Comparison of ENCODE assay signal across 9 mouse cellular contexts in the genomic region with DNA sequence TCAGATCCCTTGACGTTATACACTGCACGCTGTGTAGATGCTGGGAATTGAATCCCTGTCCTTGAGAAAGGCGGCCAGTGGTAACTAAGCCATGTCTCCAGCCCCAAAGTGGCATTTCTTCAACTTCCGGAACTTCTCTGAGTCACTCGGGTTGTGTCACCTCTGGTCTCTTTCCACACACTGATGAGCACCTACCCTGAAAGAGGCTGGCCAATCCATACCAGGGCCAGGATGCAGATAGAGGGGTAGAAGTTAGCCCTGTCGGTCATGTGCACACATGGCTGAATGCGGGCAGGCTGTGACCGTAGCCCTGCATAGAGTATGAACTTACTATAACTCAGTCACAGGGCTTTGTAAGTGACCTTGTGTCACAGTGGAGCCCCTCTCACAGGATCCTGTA. TPM values are rescaled to one million over a fixed set of nuclear protein-coding genes. Genes with fewer than 3 reads are reported as not detected.
DNase-seq lines count a peak whose midpoint lies in the region; ATAC-seq and TF ChIP-seq lines count a peak whose summit lies in the region.
"Had no signal": no experiment of that assay in that cellular context is flagged by ENCODE, and none has a peak within 500 bp of the region (broad histone marks: within the 10 kb centered on the region; RNA-seq: fewer than 3 reads in every experiment).

No protein-coding gene starts in this region.

- H3K36me3 ChIP-seq in liver, embryonic 15.5 days (replicated peaks) = no peaks in the 10 kb centered on the region
- H3K36me3 ChIP-seq in stomach, embryonic 16.5 days (ENCODE audit: control insufficient read depth, insufficient read depth, low read length) = no peaks in the 10 kb centered on the region
- H3K36me3 ChIP-seq: embryonic facial prominence, embryonic 13.5 days had no signal

- no peak overlapping the region for H3K4me3 ChIP-seq in lung, adult 2 months (replicated peaks; ENCODE audit: extremely low read depth, low read depth, low read length)
- H3K4me3 ChIP-seq in bone marrow, adult 2 months (replicated peaks; ENCODE audit: control insufficient read depth, low read depth, low read length) = peak overlapping the region; percentile 59
- no peak overlapping the region for H3K4me3 ChIP-seq in liver, embryonic 15.5 days (replicated peaks)
- no peak overlapping the region for H3K4me3 ChIP-seq in stomach, embryonic 16.5 days (replicated peaks; ENCODE audit: low read length)
- H3K4me3 ChIP-seq: embryonic facial prominence, embryonic 13.5 days had no signal

- H3K4me1 ChIP-seq in lung, adult 2 months (ENCODE audit: control insufficient read depth, insufficient read depth, low read length) = peaks cover 35% of the 10 kb centered on the region
- H3K4me1 ChIP-seq in bone marrow, adult 2 months (ENCODE audit: control insufficient read depth, insufficient read depth, low read length) = peaks cover 12% of the 10 kb centered on the region; the same call in 1 of the 2 replicates
- H3K4me1 ChIP-seq in liver, embryonic 15.5 days (replicated peaks) = peaks cover 80% of the 10 kb centered on the region
- H3K4me1 ChIP-seq in stomach, embryonic 16.5 days (ENCODE audit: control insufficient read depth, insufficient read depth, low read length) = peaks cover 61% of the 10 kb centered on the region

- H3K9me3 ChIP-seq in liver, embryonic 15.5 days (replicated peaks) = no peaks in the 10 kb centered on the region
- H3K9me3 ChIP-seq in stomach, embryonic 16.5 days (replicated peaks; ENCODE audit: control insufficient read depth, low read length) = no peaks in the 10 kb centered on the region
- H3K9me3 ChIP-seq: embryonic facial prominence, embryonic 13.5 days had no signal

- H3K4me2 ChIP-seq in liver, embryonic 15.5 days = peak overlapping the region; percentile 78
- peak overlapping the region; percentile 69; the same call in 1 of the 2 replicates for H3K4me2 ChIP-seq in stomach, embryonic 16.5 days (ENCODE audit: low read depth, low read length)

- no peak for ATAC-seq in liver, embryonic 15.5 days (ENCODE audit: insufficient read depth)
- no peak for ATAC-seq in stomach, embryonic 16.5 days (ENCODE audit: insufficient read depth, low FRiP score)
- no peak for ATAC-seq in megakaryocyte-erythroid progenitor cell, adult 5-6 weeks (replicated peaks; ENCODE audit: low FRiP score, low TSS enrichment, poor library complexity, severe bottlenecking)

- TF ChIP-seq POLR2A in lung, adult 2 months (IDR thresholded peaks at IDR 0.05; ENCODE audit: borderline replicate concordance, extremely low read depth, low read depth, low read length) = no peak
- 0 out of 2 replicates have a peak, but pooled peaks have one; percentile 5 for TF ChIP-seq POLR2A in bone marrow, adult 2 months (IDR thresholded peaks at IDR 0.05; ENCODE audit: borderline replicate concordance, control insufficient read depth, low read depth, low read length)

- no peak overlapping the region for H3K9ac ChIP-seq in liver, embryonic 15.5 days
- 0 out of 2 replicates have a peak overlapping the region, but pooled peaks have one; percentile 79 for H3K9ac ChIP-seq in stomach, embryonic 16.5 days (ENCODE audit: low read length)
- H3K9ac ChIP-seq: embryonic facial prominence, embryonic 13.5 days had no signal

- peak; percentile 52 to 64 for DNase-seq in lung, adult 18-20 months
- no peak for DNase-seq in lung, adult 2 months
- no peak for DNase-seq in kidney, postnatal 25 days
- DNase-seq: left cerebral cortex, postnatal 4 days had no signal

- no peak for TF ChIP-seq CTCF in lung, adult 2 months (IDR thresholded peaks at IDR 0.05; ENCODE audit: insufficient read depth, low read length)
- TF ChIP-seq CTCF in bone marrow, adult 2 months (IDR thresholded peaks at IDR 0.05; ENCODE audit: control insufficient read depth, insufficient read depth, low read length) = no peak

- peak overlapping the region; percentile 90 for H3K27ac ChIP-seq in bone marrow, adult 2 months (ENCODE audit: control insufficient read depth, insufficient read depth, low read depth, low read length, poor library complexity)
- peak overlapping the region; percentile 80 for H3K27ac ChIP-seq in liver, embryonic 15.5 days (replicated peaks)
- no peak overlapping the region for H3K27ac ChIP-seq in stomach, embryonic 16.5 days (ENCODE audit: low read length)
- H3K27ac ChIP-seq: embryonic facial prominence, embryonic 13.5 days had no signal

- peaks cover 37% of the 10 kb centered on the region for H3K27me3 ChIP-seq in liver, embryonic 15.5 days
- H3K27me3 ChIP-seq in stomach, embryonic 16.5 days (ENCODE audit: control insufficient read depth, insufficient read depth, low read length) = no peaks in the 10 kb centered on the region

- WGBS in lung, adult 2 months = 46% methylated on average over 8 of the region's 8 CpGs
- WGBS in bone marrow, adult 2 months = 22% methylated on average over 8 of the region's 8 CpGs
- 54% methylated on average over 8 of the region's 8 CpGs for WGBS in liver, embryonic 15.5 days (ENCODE audit: insufficient replicate concordance)
- 75% methylated on average over 8 of the region's 8 CpGs for WGBS in stomach, embryonic 16.5 days

RNA-seq across cellular contexts. Expression of gene Lrrfip1, which starts 57.9 kb away (rescaled TPM):
- polyA plus RNA-seq in lung, adult 2 months (2012; rRNA removed) = 30.5 and 38.1 TPM in 2 replicates
- 30.9 and 51.9 TPM in 2 replicates for polyA plus RNA-seq in bone marrow, adult 2 months (2011; ENCODE audit: insufficient read depth, insufficient read length, low replicate concordance, missing spikeins)
- polyA plus RNA-seq in liver, embryonic 15.5 days (2015; fragmentation: Nextera tagmentation; extraction: Ambion mirVana) = 14.9 and 16.7 TPM in 2 replicates
- polyA plus RNA-seq in stomach, embryonic 16.5 days (2015; fragmentation: Nextera tagmentation; extraction: Ambion mirVana) = 85.4 and 88.0 TPM in 2 replicates
- 29.4 and 35.8 TPM in 2 replicates for total RNA-seq in megakaryocyte-erythroid progenitor cell, adult 5-6 weeks (2014; fragmentation: Nextera tagmentation)
- total RNA-seq in megakaryocyte-erythroid progenitor cell, adult 5-6 weeks (2017) = 42.4 and 70.7 TPM in 2 replicates

Comparison
In these comparisons a context has a peak if more than half of its experiments do, and no peak if none do; other contexts are left out.
1. DNase-seq: peak in lung, adult 18-20 months (2 of 2); none in lung, adult 2 months (single experiment) and kidney, postnatal 25 days (0 of 2).